Comparison of ENCODE assay signal across 8 mouse cellular contexts in the genomic region with DNA sequence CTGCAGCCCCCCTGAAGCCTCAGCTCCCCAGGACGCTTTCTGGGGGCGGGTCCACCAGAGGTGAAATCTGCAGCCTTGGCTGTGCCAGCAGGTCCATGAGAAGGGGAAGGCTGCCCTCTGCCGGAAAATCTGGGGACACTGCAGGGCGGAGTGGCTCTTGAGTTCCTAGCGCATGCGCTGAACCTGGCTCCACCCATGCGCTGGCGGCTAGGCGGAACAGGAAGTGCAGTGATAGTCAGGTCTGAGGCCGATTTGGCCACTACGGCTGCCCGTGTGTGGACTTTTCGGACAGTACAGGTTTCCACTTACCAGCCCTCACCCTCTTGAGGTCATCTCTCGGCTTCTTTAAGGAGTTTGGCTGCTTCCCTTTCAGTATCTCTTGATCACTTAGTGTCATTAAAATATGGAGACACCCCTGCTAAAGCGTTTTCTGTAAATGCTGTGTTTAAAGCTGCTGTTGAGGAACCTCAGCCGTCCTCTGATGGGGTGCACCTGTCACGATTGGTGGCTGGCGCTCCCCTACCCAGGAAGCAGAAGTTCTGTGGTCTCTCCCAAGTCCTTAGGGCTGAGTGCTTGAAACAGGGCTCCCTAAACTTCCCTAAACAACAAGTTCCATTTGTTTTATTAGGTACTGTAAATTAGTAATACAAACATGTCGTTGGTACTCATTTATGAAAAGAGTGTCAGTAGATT. TPM values are rescaled to one million over a fixed set of nuclear protein-coding genes. Genes with fewer than 3 reads are reported as not detected.
DNase-seq lines count a peak whose midpoint lies in the region; ATAC-seq lines count a peak whose summit lies in the region.

No protein-coding gene starts in this region.

- H3K4me1 ChIP-seq in hindbrain, embryonic 16.5 days (ENCODE audit: control insufficient read depth, insufficient read depth, low read depth, low read length): peaks cover 36% of the 10 kb centered on the region

- WGBS in hindbrain, embryonic 16.5 days: 5% methylated on average over 19 of the region's 19 CpGs
- WGBS in macrophage (ENCODE audit: missing documents): under 1% methylated on average over 18 of the region's 19 CpGs

- DNase-seq in R1 (ENCODE audit: low read depth, low spot score): peak; percentile 95
- DNase-seq in cerebellum, postnatal 25 days: peak; percentile 97
- DNase-seq in frontal cortex, postnatal 36 days (ENCODE audit: low spot score in 2 of 2): peak; percentile 97 to 98
- DNase-seq in left cerebral cortex, adult 18-20 months (ENCODE audit: low spot score in 2 of 2): peak; percentile 95 to 98
- peak; percentile 95 for DNase-seq in right cerebral cortex, adult 18-20 months
- DNase-seq in urinary bladder, postnatal 10 days (ENCODE audit: low spot score): peak; percentile 84

- H3K4me2 ChIP-seq in hindbrain, embryonic 16.5 days (ENCODE audit: low read length): peak overlapping the region; percentile 76

- H3K36me3 ChIP-seq in hindbrain, embryonic 16.5 days (ENCODE audit: control insufficient read depth, insufficient read depth, low read length): no peaks in the 10 kb centered on the region
- H3K36me3 ChIP-seq in macrophage (ENCODE audit: inconsistent target): no peaks in the 10 kb centered on the region

- peak overlapping the region; percentile 65 for H3K9ac ChIP-seq in hindbrain, embryonic 16.5 days (ENCODE audit: low read depth, low read length)

- H3K4me3 ChIP-seq in hindbrain, embryonic 16.5 days (ENCODE audit: low read length): peak overlapping the region; percentile 47
- peak overlapping the region; percentile 37 for H3K4me3 ChIP-seq in macrophage (ENCODE audit: inconsistent target)

- H3K9me3 ChIP-seq in hindbrain, embryonic 16.5 days (ENCODE audit: control insufficient read depth, low read length): no peaks in the 10 kb centered on the region

- ATAC-seq in hindbrain, embryonic 16.5 days: peak; percentile 88

- peak overlapping the region; percentile 46 for H3K27ac ChIP-seq in hindbrain, embryonic 16.5 days (ENCODE audit: low read depth, low read length)
- peak overlapping the region; percentile 84 for H3K27ac ChIP-seq in macrophage

- H3K27me3 ChIP-seq in hindbrain, embryonic 16.5 days (replicated peaks; ENCODE audit: control insufficient read depth, insufficient read depth, low read length): no peaks in the 10 kb centered on the region

- H3K79me2 ChIP-seq in macrophage (ENCODE audit: inconsistent target): no peaks in the 10 kb centered on the region

RNA-seq across cellular contexts. Expression of gene Gm10277, which starts 5.8 kb away (rescaled TPM):
- polyA plus RNA-seq in hindbrain, embryonic 16.5 days (2015; fragmentation: Nextera tagmentation; extraction: Ambion mirVana): 1.6 and 1.7 TPM in 2 replicates
- total RNA-seq in left cerebral cortex, adult 18-20 months (2021): not detected
- total RNA-seq in macrophage (2018; cell fraction: chromatin; rRNA removed): under 1 TPM in 7 of 26 experiments, not detected in 19; 0.30 to 0.69 (median 0.38) TPM
- under 1 TPM in 4 of 26 experiments, not detected in 22; 0.04 to 0.10 (median 0.08) TPM for total RNA-seq in macrophage (2018; cell fraction: cytosol; rRNA removed)
- under 1 TPM in 12 of 26 experiments, not detected in 14; 0.21 to 0.88 (median 0.35) TPM for total RNA-seq in macrophage (2018; cell fraction: nucleus; rRNA removed)
- polyA plus RNA-seq in macrophage (2018): not detected in 3 replicates

RNA-seq across cellular contexts. Expression of gene Myo18a, which starts 30.3 kb away (rescaled TPM):
- polyA plus RNA-seq in hindbrain, embryonic 16.5 days (2015; fragmentation: Nextera tagmentation; extraction: Ambion mirVana): 35.1 and 44.0 TPM in 2 replicates
- 100 to 1,000 TPM; 132 to 140 TPM for total RNA-seq in left cerebral cortex, adult 18-20 months (2021)
- total RNA-seq in macrophage (2018; cell fraction: chromatin; rRNA removed): 100 to 1,000 TPM in 18 of 26 experiments, 10 to 100 TPM in 8; 25.1 to 392 (median 177) TPM
- total RNA-seq in macrophage (2018; cell fraction: cytosol; rRNA removed): 10 to 100 TPM; 38.1 to 81.0 (median 62.6) TPM
- 100 to 1,000 TPM in 8 of 26 experiments, 10 to 100 TPM in 18; 21.5 to 128 (median 79.3) TPM for total RNA-seq in macrophage (2018; cell fraction: nucleus; rRNA removed)
- polyA plus RNA-seq in macrophage (2018): 37.1 to 91.1 TPM (median 40.6 TPM) in 3 replicates

Comparison
In these comparisons a context has a peak if more than half of its experiments do, and no peak if none do; other contexts are left out.
1. Peak in every context shown above with its lines: DNase-seq, ATAC-seq, H3K4me3 ChIP-seq and H3K27ac ChIP-seq.